Mouse (Mus musculus) kidney, embryonic 14.5 days (tissue): ENCODE results near the gene Rdh5. TPM values are rescaled to one million over a fixed set of nuclear protein-coding genes. Genes with fewer than 3 reads are reported as not detected.

Experiments used
- ATAC-seq: fragments of 200-750 bp; cut with Nextera tagmentation; 2 replicates; pipeline ENCODE4 v1.8.0; 2017; ENCODE audit warnings: moderate number of reproducible peaks, mild to moderate bottlenecking, moderate TSS enrichment, moderate library complexity; ENCODE audit not compliant: low FRiP score, low TSS enrichment
- H3K27ac ChIP-seq: fragments of 300-500 bp; sonication (generic); 2 replicates; pipeline ENCODE4 v1.5.1; 2014; ENCODE audit warnings: low read depth, mild to moderate bottlenecking, low read length, moderate library complexity, mixed read lengths
- H3K27me3 ChIP-seq: fragments of 300-500 bp; sonication (generic); 2 replicates; pipeline ENCODE4 v1.6.1; 2014; ENCODE audit warnings: mild to moderate bottlenecking, low read length; ENCODE audit not compliant: control insufficient read depth, insufficient read depth
- H3K36me3 ChIP-seq: fragments of 300-500 bp; sonication (generic); 2 replicates; pipeline ENCODE4 v1.6.1; 2014; ENCODE audit warnings: low read length, mixed read lengths; ENCODE audit not compliant: control insufficient read depth, insufficient read depth
- H3K4me1 ChIP-seq: fragments of 300-500 bp; sonication (generic); 2 replicates; pipeline ENCODE4 v1.6.1; 2014; ENCODE audit warnings: low read length, mixed read lengths; ENCODE audit not compliant: control insufficient read depth, insufficient read depth
- H3K4me2 ChIP-seq: fragments of 300-500 bp; sonication (generic); replicated peaks from 2 replicates; pipeline ENCODE4 v1.6.1; 2014; ENCODE audit warnings: low read depth, mild to moderate bottlenecking, low read length
- H3K4me3 ChIP-seq: fragments of 300-500 bp; sonication (generic); 2 replicates; pipeline ENCODE4 v1.5.1; 2014; ENCODE audit warnings: mild to moderate bottlenecking, low read length
- H3K9ac ChIP-seq: fragments of 300-500 bp; sonication (generic); 2 replicates; pipeline ENCODE4 v1.6.1; 2014; ENCODE audit warnings: low read depth, mild to moderate bottlenecking, low read length, moderate library complexity
- H3K9me3 ChIP-seq: fragments of 300-500 bp; sonication (generic); 2 replicates; pipeline ENCODE4 v1.6.1; 2016; ENCODE audit warnings: low read length; ENCODE audit not compliant: control insufficient read depth
- WGBS: fragments of 180-500 bp; shearing (Covaris S2); extraction: QIAGEN DNeasy Blood & Tissue Kit; methylation state at CpG from one replicate; pipeline ENCODE4 v1.1.7; 2014; 5-methylcytosine and 5-hydroxymethylcytosine counted together
- polyA plus RNA-seq: library from polyadenylated mRNA; unstranded; fragments of >200 nt; fragmentation: Nextera tagmentation; extraction: Ambion mirVana; gene quantifications from 2 replicates; pipeline ENCODE4 v1.2.1, GENCODE M21; 2014

The Rdh5 gene
- polyA plus RNA-seq, 1 experiment from 2014 or later = 14.5 TPM

GRCm38 (mm10) chr10:128878291-128878690, 44.4 kb downstream of the Rdh5 start:
- no peaks in the 10 kb centered on the region for H3K4me1 ChIP-seq
- H3K36me3 ChIP-seq = peaks cover 46% of the 10 kb centered on the region
- no peak overlapping the region for H3K27ac ChIP-seq
- H3K9me3 ChIP-seq = no peaks in the 10 kb centered on the region
- ATAC-seq = no peak
- no peak overlapping the region for H3K4me3 ChIP-seq
- no peak overlapping the region for H3K4me2 ChIP-seq
- no peaks in the 10 kb centered on the region for H3K27me3 ChIP-seq
- no peak overlapping the region for H3K9ac ChIP-seq

- ATAC-seq = no peak
Measured at GRCm38 (mm10) chr10:128870341-128870740, 52.3 kb downstream of the Rdh5 start.

GRCm38 (mm10) chr10:128866518-128866917, 56.2 kb downstream of the Rdh5 start:
- Histone ChIP-seq H3K36me3 (peaks cover 37% of the 10 kb centered on the region), H3K4me3 (no peak overlapping the region), H3K4me1 (no peaks in the 10 kb centered on the region), H3K4me2 (no peak overlapping the region), H3K27me3 (no peaks in the 10 kb centered on the region), H3K27ac (no peak overlapping the region), H3K9me3 (no peaks in the 10 kb centered on the region), H3K9ac (no peak overlapping the region)
- 96% methylated on average over 1 of the region's 1 CpGs for WGBS
- no peak for ATAC-seq

More at GRCm38 (mm10) chr10:128870341-128870740, 52.3 kb downstream of the Rdh5 start:
- H3K4me3 ChIP-seq = no peak overlapping the region
- no peak overlapping the region for H3K4me2 ChIP-seq
- no peak overlapping the region for H3K27ac ChIP-seq
- no peaks in the 10 kb centered on the region for H3K27me3 ChIP-seq
- H3K36me3 ChIP-seq = peaks cover 58% of the 10 kb centered on the region
- H3K9me3 ChIP-seq = no peaks in the 10 kb centered on the region
- 85% methylated on average over 3 of the region's 3 CpGs for WGBS
- no peaks in the 10 kb centered on the region for H3K4me1 ChIP-seq
- H3K9ac ChIP-seq = no peak overlapping the region

GRCm38 (mm10) chr10:128866042-128866441, 56.6 kb downstream of the Rdh5 start:
- H3K9me3 ChIP-seq = no peaks in the 10 kb centered on the region
- H3K4me2 ChIP-seq = no peak overlapping the region
- no peak overlapping the region for H3K27ac ChIP-seq
- 86% methylated on average over 3 of the region's 3 CpGs for WGBS
- no peak overlapping the region for H3K4me3 ChIP-seq
- H3K9ac ChIP-seq = no peak overlapping the region
- no peak for ATAC-seq
- H3K4me1 ChIP-seq = no peaks in the 10 kb centered on the region
- H3K27me3 ChIP-seq = no peaks in the 10 kb centered on the region
- H3K36me3 ChIP-seq = peaks cover 38% of the 10 kb centered on the region

Other genes with a start within 250 kb of the Rdh5 start
- 6.8 and 10.1 TPM in 2 replicates for gene Suox, start 248.8 kb downstream of the Rdh5 start, polyA plus RNA-seq
- 34.9 and 54.6 TPM in 2 replicates for gene Rab5b, start 226.6 kb downstream of the Rdh5 start, polyA plus RNA-seq
- gene Pmel, start 218.7 kb downstream of the Rdh5 start, polyA plus RNA-seq = 1.0 and 2.6 TPM in 2 replicates
- 98.1 and 103 TPM in 2 replicates for gene Cdk2, start 217.9 kb downstream of the Rdh5 start, polyA plus RNA-seq
- 4.1 and 4.7 TPM in 2 replicates for gene Dgka, start 178.0 kb downstream of the Rdh5 start, polyA plus RNA-seq
- 41.3 and 55.4 TPM in 2 replicates for gene Pym1, start 175.0 kb downstream of the Rdh5 start, polyA plus RNA-seq
- gene Mmp19, start 132.0 kb downstream of the Rdh5 start, polyA plus RNA-seq = 0.24 and 0.60 TPM in 2 replicates
- 25.8 and 36.9 TPM in 2 replicates for gene Dnajc14, start 118.8 kb downstream of the Rdh5 start, polyA plus RNA-seq
- gene Tmem198b, start 118.5 kb downstream of the Rdh5 start, polyA plus RNA-seq = 14.6 and 15.9 TPM in 2 replicates
- 219 and 284 TPM in 2 replicates for gene Sarnp, start 105.6 kb downstream of the Rdh5 start, polyA plus RNA-seq
- gene Ormdl2, start 101.2 kb downstream of the Rdh5 start, polyA plus RNA-seq = 86.6 and 106 TPM in 2 replicates
- gene Gdf11, start 31.2 kb downstream of the Rdh5 start, polyA plus RNA-seq = 7.2 and 8.7 TPM in 2 replicates
- gene Cd63, start 21.9 kb downstream of the Rdh5 start, polyA plus RNA-seq = 479 and 521 TPM in 2 replicates
- gene Bloc1s1, start 1.1 kb upstream of the Rdh5 start, polyA plus RNA-seq = 219 and 258 TPM in 2 replicates
- gene Itga7, start 10.9 kb upstream of the Rdh5 start, polyA plus RNA-seq = 0.77 and 1.3 TPM in 2 replicates
- 0.21 and 1.4 TPM in 2 replicates for gene Mettl7b, start 38.1 kb upstream of the Rdh5 start, polyA plus RNA-seq
- not detected in 2 replicates for gene Olfr9, start 66.5 kb upstream of the Rdh5 start, polyA plus RNA-seq
- not detected in 2 replicates for gene Olfr763, start 87.9 kb upstream of the Rdh5 start, polyA plus RNA-seq
- gene Olfr764-ps1, start 117.0 kb upstream of the Rdh5 start, polyA plus RNA-seq = not detected in 2 replicates
- gene Olfr765, start 127.1 kb upstream of the Rdh5 start, polyA plus RNA-seq = not detected in 2 replicates
- not detected in 2 replicates for gene Olfr766-ps1, start 146.1 kb upstream of the Rdh5 start, polyA plus RNA-seq
- not detected in 2 replicates for gene Olfr767, start 160.0 kb upstream of the Rdh5 start, polyA plus RNA-seq
- gene Olfr768, start 176.5 kb upstream of the Rdh5 start, polyA plus RNA-seq = not detected in 2 replicates
- not detected in 2 replicates for gene Olfr769, start 195.0 kb upstream of the Rdh5 start, polyA plus RNA-seq
- not detected in 2 replicates for gene Olfr770, start 216.1 kb upstream of the Rdh5 start, polyA plus RNA-seq
- not detected in 2 replicates for gene Olfr771, start 241.9 kb upstream of the Rdh5 start, polyA plus RNA-seq